Mouse (Mus musculus): ENCODE measurements at regions not wholly inside any gene's neighbourhood (a gene's known extent, or its start where the extent isn't known, plus 50 kb on each side); places are given as distances from the start of the nearest gene placed in this dataset.

- H3K27me3 ChIP-seq (replicated peaks) = no peaks in the 10 kb centered on the region
- TF ChIP-seq PAX5 (IDR thresholded peaks at IDR 0.05; ENCODE audit: low read length) = no peak
- TF ChIP-seq USF2 (conservative IDR thresholded peaks at IDR 0.05; ENCODE audit: low read depth, low read length) = no peak
- TF ChIP-seq NRF1 (IDR thresholded peaks at IDR 0.05; ENCODE audit: low read depth, low read length) = no peak
- TF ChIP-seq SMC3 (IDR thresholded peaks at IDR 0.05; ENCODE audit: low read depth, low read length) = no peak
- no peak for TF ChIP-seq TBP (conservative IDR thresholded peaks at IDR 0.05; ENCODE audit: low read depth, low read length)
- TF ChIP-seq HCFC1 (IDR thresholded peaks at IDR 0.05; ENCODE audit: low read depth, low read length) = no peak
- no peak for TF ChIP-seq CHD1 (IDR thresholded peaks at IDR 0.05; ENCODE audit: low read depth, low read length)
- TF ChIP-seq IRF4 (IDR thresholded peaks at IDR 0.05; ENCODE audit: low read depth, low read length) = no peak
- TF ChIP-seq MEF2A (IDR thresholded peaks at IDR 0.05; ENCODE audit: borderline replicate concordance, low read depth, low read length) = no peak
- TF ChIP-seq ZNF384 (IDR thresholded peaks at IDR 0.05; ENCODE audit: low read depth, low read length) = no peak
- TF ChIP-seq ZC3H11A (IDR thresholded peaks at IDR 0.05; ENCODE audit: low read depth, low read length) = no peak
- TF ChIP-seq POLR2AphosphoS2 (IDR thresholded peaks at IDR 0.05; ENCODE audit: low read depth, low read length) = no peak
- no peak for TF ChIP-seq MYC (IDR thresholded peaks at IDR 0.05; ENCODE audit: low read depth, low read length)
- no peak for TF ChIP-seq NELFE (IDR thresholded peaks at IDR 0.05; ENCODE audit: low read depth, low read length)
- no peak for TF ChIP-seq CHD2 (IDR thresholded peaks at IDR 0.05; ENCODE audit: low read length)
- no peak for TF ChIP-seq EP300 (IDR thresholded peaks at IDR 0.05; ENCODE audit: low read length)
- H3K4me1 ChIP-seq (ENCODE audit: control insufficient read depth in 1 of 2, insufficient read depth in 2 of 2) = peaks cover 5 to 22% of the 10 kb centered on the region in 2 experiments; a peak in 3 of 4 replicates
- H3K79me2 ChIP-seq (replicated peaks; ENCODE audit: control insufficient read depth, extremely low read depth, insufficient read depth, poor library complexity, severe bottlenecking) = no peaks in the 10 kb centered on the region
- in situ Hi-C loops (cut with MboI; ENCODE audit: low pct_ligation_motif_present, low pct_unique_long_range_greater_than_20kb, low sequenced_read_pairs) = no loop called here
- dilution Hi-C loops (cut with MboI; ENCODE audit: extremely low pct_ligation_motif_present, extremely low pct_unique_long_range_greater_than_20kb, low sequenced_read_pairs) = no loop called here
- H3K4me3 ChIP-seq (replicated peaks in 1 of 3; ENCODE audit: low read depth in 2 of 3, low read length in 2 of 3, poor library complexity in 1 of 3) = no peak overlapping the region
- H3K9ac ChIP-seq (ENCODE audit: insufficient read depth, low read depth) = no peak overlapping the region
- H3K36me3 ChIP-seq (replicated peaks in 1 of 2; ENCODE audit: control insufficient read depth in 1 of 2, insufficient read depth in 1 of 2, low read length in 1 of 2) = no peaks in the 10 kb centered on the region
- no peak overlapping the region for H3K4me2 ChIP-seq (ENCODE audit: insufficient read depth, low read depth, poor library complexity, severe bottlenecking)
- DNase-seq (ENCODE audit: extremely low read depth) = no peak
- peaks cover 14% of the 10 kb centered on the region for H3K9me3 ChIP-seq (replicated peaks; ENCODE audit: low read length)
- H3K27ac ChIP-seq (ENCODE audit: insufficient read depth, low read depth) = no peak overlapping the region
These were observed 185.7 kb upstream of the Atp5g3 start for GRCm38 (mm10) chr2:74096809-74097208.

- dilution Hi-C loops (cut with MboI; ENCODE audit: extremely low pct_ligation_motif_present, extremely low pct_unique_long_range_greater_than_20kb, low sequenced_read_pairs) = no loop called here
- in situ Hi-C loops (cut with MboI; ENCODE audit: low pct_ligation_motif_present, low pct_unique_long_range_greater_than_20kb, low sequenced_read_pairs) = no loop called here
These were observed 182.4 kb upstream of the Atp5g3 start for GRCm38 (mm10) chr2:74093494-74093893.

More at GRCm38 (mm10) chr2:74093494-74093893, 182.4 kb upstream of the Atp5g3 start:
- H3K4me2 ChIP-seq (ENCODE audit: insufficient read depth, low read depth, poor library complexity, severe bottlenecking) = no peak overlapping the region
- H3K9ac ChIP-seq (ENCODE audit: insufficient read depth, low read depth) = no peak overlapping the region
- peaks cover under 1 to 5% of the 10 kb centered on the region in 2 experiments; a peak in 3 of 4 replicates for H3K4me1 ChIP-seq (ENCODE audit: control insufficient read depth in 1 of 2, insufficient read depth in 2 of 2)
- H3K79me2 ChIP-seq (replicated peaks; ENCODE audit: control insufficient read depth, extremely low read depth, insufficient read depth, poor library complexity, severe bottlenecking) = no peaks in the 10 kb centered on the region
- peaks cover 14% of the 10 kb centered on the region for H3K9me3 ChIP-seq (replicated peaks; ENCODE audit: low read length)
- H3K36me3 ChIP-seq (replicated peaks in 1 of 2; ENCODE audit: control insufficient read depth in 1 of 2, insufficient read depth in 1 of 2, low read length in 1 of 2) = no peaks in the 10 kb centered on the region
- no peak overlapping the region for H3K27ac ChIP-seq (ENCODE audit: insufficient read depth, low read depth)
- H3K27me3 ChIP-seq (replicated peaks) = no peaks in the 10 kb centered on the region
- no peak for DNase-seq (ENCODE audit: extremely low read depth)
- TF ChIP-seq JUN (IDR thresholded peaks at IDR 0.05; ENCODE audit: insufficient read depth, low read depth, low read length) (no peak), IRF4 (IDR thresholded peaks at IDR 0.05; ENCODE audit: low read depth, low read length) (no peak), CTCF (conservative IDR thresholded peaks at IDR 0.05 in 1 of 2, IDR thresholded peaks at IDR 0.05 in 1 of 2; ENCODE audit: low read depth in 2 of 2, low read length in 2 of 2) (no peak), MEF2A (IDR thresholded peaks at IDR 0.05; ENCODE audit: borderline replicate concordance, low read depth, low read length) (no peak), RAD21 (IDR thresholded peaks at IDR 0.05; ENCODE audit: low read depth, low read length) (no peak), MAX (IDR thresholded peaks at IDR 0.05; ENCODE audit: low read length) (no peak), JUND (conservative IDR thresholded peaks at IDR 0.05; ENCODE audit: low read depth, low read length) (no peak), ZNF384 (IDR thresholded peaks at IDR 0.05; ENCODE audit: low read depth, low read length) (no peak), MXI1 (IDR thresholded peaks at IDR 0.05; ENCODE audit: low read depth, low read length) (no peak), MAFK (IDR thresholded peaks at IDR 0.05; ENCODE audit: insufficient replicate concordance, low read length) (no peak), ELF1 (IDR thresholded peaks at IDR 0.05; ENCODE audit: low read depth, low read length) (no peak), SIN3A (IDR thresholded peaks at IDR 0.05; ENCODE audit: low read length) (no peak), ZMIZ1 (IDR thresholded peaks at IDR 0.05; ENCODE audit: low read depth, low read length) (no peak), MYC (IDR thresholded peaks at IDR 0.05; ENCODE audit: low read depth, low read length) (no peak), ZC3H11A (IDR thresholded peaks at IDR 0.05; ENCODE audit: low read depth, low read length) (no peak), CHD2 (IDR thresholded peaks at IDR 0.05; ENCODE audit: low read length) (no peak), TBP (conservative IDR thresholded peaks at IDR 0.05; ENCODE audit: low read depth, low read length) (no peak), MAZ (IDR thresholded peaks at IDR 0.05; ENCODE audit: low read depth, low read length) (no peak)
- no peak overlapping the region for H3K4me3 ChIP-seq (replicated peaks in 1 of 3; ENCODE audit: low read depth in 2 of 3, low read length in 2 of 3, poor library complexity in 1 of 3)
